Mouse (Mus musculus): ENCODE data around the gene Epx. TPM values are rescaled to one million over a fixed set of nuclear protein-coding genes. Genes with fewer than 3 reads are reported as not detected.
A peak's percentile ranks its signal among the peaks of the same experiment; 100 is the strongest.
"Not testable (repeated sequence)": the region's sequence is repeated elsewhere in the genome, so short reads cannot be mapped to it uniquely, and the experiment has no call there.

Gene Epx
- polyA plus RNA-seq, 1 experiment from 2014 or later = not detected

DNA sequence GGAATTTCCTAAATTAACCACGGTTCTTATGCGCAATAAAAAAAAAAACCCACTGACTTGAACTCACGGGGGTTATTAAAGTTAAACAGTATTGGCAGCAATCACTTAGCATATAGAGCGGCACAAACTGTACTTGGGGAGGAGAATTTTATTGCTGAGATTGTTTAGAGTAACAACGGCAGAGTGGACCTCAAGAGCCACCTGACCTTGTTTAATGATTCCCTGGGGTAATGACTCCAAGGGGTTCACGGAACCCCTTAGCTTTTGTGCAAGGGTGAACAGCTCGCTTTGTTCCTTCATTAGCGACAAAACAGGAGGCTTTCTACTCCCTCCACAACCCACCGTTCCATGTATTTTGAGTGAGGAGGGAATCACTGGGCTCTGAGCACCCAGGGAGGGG is 4.5 kb upstream of the Epx start:
- Histone ChIP-seq H3K27ac (ENCODE audit: low read length) (no peak overlapping the region), H3K36me3 (ENCODE audit: control insufficient read depth, insufficient read depth) (no peaks in the 10 kb centered on the region), H3K4me1 (replicated peaks; ENCODE audit: control insufficient read depth, insufficient read depth, low read length) (no peaks in the 10 kb centered on the region), H3K9ac (replicated peaks; ENCODE audit: low read depth, low read length) (no peak overlapping the region), H3K4me2 (ENCODE audit: low read length) (no peak overlapping the region), H3K4me3 (replicated peaks; ENCODE audit: low read length) (no peak overlapping the region), H3K27me3 (replicated peaks; ENCODE audit: control insufficient read depth, insufficient read depth, low read length) (no peaks in the 10 kb centered on the region), H3K9me3 (ENCODE audit: control insufficient read depth, low read length) (no peaks in the 10 kb centered on the region)
- ATAC-seq = no peak
- WGBS = 50% methylated on average over 9 of the region's 9 CpGs

DNA sequence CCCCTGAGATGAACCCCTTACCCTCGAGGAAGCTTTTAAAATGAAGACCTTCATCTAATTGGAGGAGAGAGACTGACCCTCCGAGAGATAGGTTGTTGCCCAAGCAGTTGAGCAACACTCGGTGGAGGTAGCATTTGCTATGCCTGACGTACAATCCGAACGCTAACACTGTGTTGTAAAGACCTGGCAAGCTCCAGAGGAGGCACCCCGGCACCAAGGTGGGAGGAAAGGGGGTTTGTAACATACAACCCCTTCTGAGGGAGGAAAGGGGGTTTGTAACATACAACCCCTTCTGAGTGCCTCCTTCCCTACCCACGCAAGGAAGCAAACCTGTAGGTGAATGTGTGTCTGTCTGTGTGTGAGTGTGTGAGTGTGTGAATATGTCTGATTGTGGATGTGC is 3.6 kb downstream of the Epx start:
- H3K27me3 ChIP-seq (replicated peaks; ENCODE audit: control insufficient read depth, insufficient read depth, low read length) = no peaks in the 10 kb centered on the region
- 27% methylated on average over 8 of the region's 8 CpGs for WGBS

DNA sequence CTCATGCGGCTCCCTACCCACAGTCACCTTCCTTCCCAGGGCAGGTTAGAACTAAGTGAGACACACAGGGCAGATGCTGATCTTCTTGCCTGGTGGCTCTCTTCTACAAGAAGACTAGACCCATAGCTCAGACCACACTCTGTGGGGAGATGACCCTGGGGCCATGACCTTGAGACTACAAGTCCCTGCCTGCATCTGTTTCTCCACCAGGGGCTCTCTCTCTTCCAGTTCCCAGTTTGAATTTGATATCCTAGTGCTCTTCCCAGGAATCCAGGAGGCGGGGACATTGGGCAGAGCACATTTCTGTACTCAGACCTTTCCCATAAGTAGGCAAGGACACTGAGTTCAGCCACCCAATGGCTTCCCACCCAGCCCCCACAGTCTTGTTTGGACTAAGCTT is 5.2 kb downstream of the Epx start:
- no peak overlapping the region for H3K27ac ChIP-seq (ENCODE audit: low read length)
- H3K9ac ChIP-seq (replicated peaks; ENCODE audit: low read depth, low read length) = no peak overlapping the region
- H3K36me3 ChIP-seq (ENCODE audit: control insufficient read depth, insufficient read depth) = no peaks in the 10 kb centered on the region
- whole genome bisulfite sequencing = 81% methylated on average over 2 of the region's 2 CpGs
- no peak overlapping the region for H3K4me3 ChIP-seq (replicated peaks; ENCODE audit: low read length)
- no peak for ATAC-seq
- H3K9me3 ChIP-seq (ENCODE audit: control insufficient read depth, low read length) = no peaks in the 10 kb centered on the region
- no peak overlapping the region for H3K4me2 ChIP-seq (ENCODE audit: low read length)
- H3K4me1 ChIP-seq (replicated peaks; ENCODE audit: control insufficient read depth, insufficient read depth, low read length) = no peaks in the 10 kb centered on the region
- no peaks in the 10 kb centered on the region for H3K27me3 ChIP-seq (replicated peaks; ENCODE audit: control insufficient read depth, insufficient read depth, low read length)

More for the DNA sequence above, 3.6 kb downstream of the Epx start:
- H3K9ac ChIP-seq (replicated peaks; ENCODE audit: low read depth, low read length) = no peak overlapping the region
- no peak overlapping the region for H3K27ac ChIP-seq (ENCODE audit: low read length)
- H3K4me2 ChIP-seq (ENCODE audit: low read length) = no peak overlapping the region
- ATAC-seq = no peak
- no peaks in the 10 kb centered on the region for H3K36me3 ChIP-seq (ENCODE audit: control insufficient read depth, insufficient read depth)
- H3K9me3 ChIP-seq (ENCODE audit: control insufficient read depth, low read length) = no peaks in the 10 kb centered on the region
- H3K4me3 ChIP-seq (replicated peaks; ENCODE audit: low read length) = no peak overlapping the region
- no peaks in the 10 kb centered on the region for H3K4me1 ChIP-seq (replicated peaks; ENCODE audit: control insufficient read depth, insufficient read depth, low read length)

DNA sequence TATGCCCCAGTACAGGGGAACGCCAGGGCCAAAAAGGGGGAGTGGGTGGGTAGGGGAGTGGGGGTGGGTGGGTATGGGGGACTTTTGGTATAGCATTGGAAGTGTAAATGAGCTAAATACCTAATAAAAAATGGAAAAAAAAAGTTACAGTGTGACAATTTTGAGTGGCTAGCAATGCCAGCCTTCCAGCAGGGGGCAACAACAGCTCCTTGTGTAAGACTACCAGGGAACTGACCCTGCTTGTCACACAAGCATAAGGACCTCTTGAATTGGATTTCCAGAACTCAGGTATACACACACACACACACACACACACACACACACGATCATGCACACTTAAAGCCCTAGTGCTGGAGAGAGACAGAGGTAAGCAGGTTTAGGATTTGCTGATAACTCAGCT is 8.4 kb downstream of the Epx start:
- 95% methylated on average over 1 of the region's 2 CpGs for WGBS

DNA sequence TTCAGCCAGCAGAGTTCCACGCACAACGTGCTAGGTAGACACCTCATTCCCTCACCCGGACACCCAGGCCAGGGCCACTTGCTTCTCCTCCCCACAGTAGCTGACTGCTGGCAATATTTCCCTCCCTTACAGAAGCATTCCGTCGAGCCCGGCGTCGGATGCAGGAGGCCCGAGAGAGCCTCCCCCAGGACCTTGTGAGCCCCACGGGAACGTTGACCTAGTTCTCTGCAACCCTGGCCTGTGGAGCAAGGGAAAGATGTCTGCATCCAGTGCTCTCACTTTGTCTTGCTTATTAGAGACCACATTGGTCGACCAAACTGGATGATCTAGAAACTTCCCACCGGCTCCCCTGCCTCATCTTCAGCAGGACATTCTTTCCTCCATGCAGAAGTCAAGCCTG is 12.5 kb downstream of the Epx start:
- H3K4me3 ChIP-seq (replicated peaks; ENCODE audit: low read length) = no peak overlapping the region
- H3K9me3 ChIP-seq (ENCODE audit: control insufficient read depth, low read length) = no peaks in the 10 kb centered on the region
- H3K4me2 ChIP-seq (ENCODE audit: low read length) = no peak overlapping the region
- no peak overlapping the region for H3K9ac ChIP-seq (replicated peaks; ENCODE audit: low read depth, low read length)
- no peaks in the 10 kb centered on the region for H3K4me1 ChIP-seq (replicated peaks; ENCODE audit: control insufficient read depth, insufficient read depth, low read length)
- no peaks in the 10 kb centered on the region for H3K27me3 ChIP-seq (replicated peaks; ENCODE audit: control insufficient read depth, insufficient read depth, low read length)
- H3K27ac ChIP-seq (ENCODE audit: low read length) = no peak overlapping the region
- WGBS = 93% methylated on average over 13 of the region's 13 CpGs
- H3K36me3 ChIP-seq (ENCODE audit: control insufficient read depth, insufficient read depth) = no peaks in the 10 kb centered on the region
- ATAC-seq = no peak

More for the DNA sequence above, 8.4 kb downstream of the Epx start:
- H3K36me3 ChIP-seq (ENCODE audit: control insufficient read depth, insufficient read depth); H3K9me3 ChIP-seq (ENCODE audit: control insufficient read depth, low read length); H3K4me3 ChIP-seq (replicated peaks; ENCODE audit: low read length); H3K4me1 ChIP-seq (replicated peaks; ENCODE audit: control insufficient read depth, insufficient read depth, low read length); H3K27ac ChIP-seq (ENCODE audit: low read length); H3K9ac ChIP-seq (replicated peaks; ENCODE audit: low read depth, low read length); H3K4me2 ChIP-seq (ENCODE audit: low read length); H3K27me3 ChIP-seq (replicated peaks; ENCODE audit: control insufficient read depth, insufficient read depth, low read length); ATAC-seq: not testable (repeated sequence)

DNA sequence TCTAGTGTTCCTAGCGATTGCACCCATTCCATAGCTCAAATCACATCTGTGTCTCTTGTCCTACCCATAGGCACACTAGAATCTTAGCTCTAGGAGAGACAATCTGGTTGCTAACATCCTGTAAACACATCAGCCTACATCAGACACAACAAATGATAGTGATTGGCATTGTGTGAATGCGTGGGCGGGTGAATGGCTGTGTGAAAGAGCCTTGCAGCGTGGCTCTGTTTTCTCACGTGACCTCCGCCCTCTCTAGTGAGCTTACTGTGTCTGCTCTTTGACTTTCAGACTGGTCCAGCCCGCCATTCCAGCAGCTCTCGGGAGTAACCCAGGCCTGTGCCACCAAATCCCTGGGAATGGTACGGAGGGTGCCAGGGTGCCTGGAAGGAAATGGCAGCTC is 14.9 kb downstream of the Epx start:
- WGBS = 82% methylated on average over 9 of the region's 9 CpGs
- H3K27ac ChIP-seq (ENCODE audit: low read length) = no peak overlapping the region
- no peak overlapping the region for H3K4me2 ChIP-seq (ENCODE audit: low read length)
- ATAC-seq = no peak
- H3K27me3 ChIP-seq (replicated peaks; ENCODE audit: control insufficient read depth, insufficient read depth, low read length) = no peaks in the 10 kb centered on the region
- no peaks in the 10 kb centered on the region for H3K36me3 ChIP-seq (ENCODE audit: control insufficient read depth, insufficient read depth)
- H3K9ac ChIP-seq (replicated peaks; ENCODE audit: low read depth, low read length) = no peak overlapping the region
- H3K9me3 ChIP-seq (ENCODE audit: control insufficient read depth, low read length) = no peaks in the 10 kb centered on the region
- no peaks in the 10 kb centered on the region for H3K4me1 ChIP-seq (replicated peaks; ENCODE audit: control insufficient read depth, insufficient read depth, low read length)
- H3K4me3 ChIP-seq (replicated peaks; ENCODE audit: low read length) = no peak overlapping the region

DNA sequence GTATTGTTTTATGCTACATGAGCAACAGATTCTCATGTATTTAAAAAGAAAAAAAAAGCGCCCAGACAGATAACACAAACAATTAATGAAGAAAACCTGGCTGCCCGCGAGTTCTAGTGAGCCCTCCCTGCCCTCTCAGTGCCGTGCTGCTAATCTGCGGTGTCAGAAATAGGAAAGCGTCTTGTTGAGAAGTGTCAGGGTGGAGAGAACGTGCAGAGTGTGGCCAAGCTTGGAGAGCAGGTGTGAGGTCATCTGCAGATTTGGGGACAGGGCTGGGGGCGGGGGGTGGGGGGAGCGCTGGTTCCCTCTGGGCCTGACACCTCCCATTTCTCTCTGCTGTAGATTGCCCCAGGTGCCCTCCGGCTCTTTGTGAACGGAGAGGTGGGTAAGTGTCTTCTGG is 16.1 kb downstream of the Epx start:
- Histone ChIP-seq H3K9me3 (ENCODE audit: control insufficient read depth, low read length) (no peaks in the 10 kb centered on the region), H3K9ac (replicated peaks; ENCODE audit: low read depth, low read length) (no peak overlapping the region), H3K27ac (ENCODE audit: low read length) (no peak overlapping the region), H3K4me1 (replicated peaks; ENCODE audit: control insufficient read depth, insufficient read depth, low read length) (no peaks in the 10 kb centered on the region), H3K4me3 (replicated peaks; ENCODE audit: low read length) (no peak overlapping the region), H3K36me3 (ENCODE audit: control insufficient read depth, insufficient read depth) (no peaks in the 10 kb centered on the region), H3K4me2 (ENCODE audit: low read length) (no peak overlapping the region), H3K27me3 (replicated peaks; ENCODE audit: control insufficient read depth, insufficient read depth, low read length) (no peaks in the 10 kb centered on the region)
- no peak for ATAC-seq
- WGBS = 89% methylated on average over 11 of the region's 11 CpGs

DNA sequence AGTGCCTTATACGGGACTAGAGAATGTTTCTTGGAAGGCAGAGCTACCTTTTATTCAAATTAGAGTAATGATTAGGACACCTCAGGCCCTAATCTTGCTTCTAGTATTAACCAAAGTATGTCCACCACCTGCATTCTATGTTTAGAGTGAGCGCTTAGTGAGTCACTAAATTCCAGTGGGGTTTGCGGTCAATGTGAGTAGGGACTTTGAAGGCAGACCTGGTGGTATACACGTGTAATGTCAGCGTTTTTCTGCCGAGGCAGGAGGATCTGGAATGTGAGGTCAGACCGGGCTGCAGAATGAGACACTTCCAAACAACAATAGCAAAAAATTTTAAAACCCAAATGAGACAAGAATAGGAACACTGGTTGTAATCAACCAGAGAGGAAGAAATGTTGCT is 20.8 kb downstream of the Epx start:
- Histone ChIP-seq H3K9ac (replicated peaks; ENCODE audit: low read depth, low read length) (no peak overlapping the region), H3K4me1 (replicated peaks; ENCODE audit: control insufficient read depth, insufficient read depth, low read length) (peaks cover 11% of the 10 kb centered on the region), H3K4me2 (ENCODE audit: low read length) (no peak overlapping the region), H3K9me3 (ENCODE audit: control insufficient read depth, low read length) (no peaks in the 10 kb centered on the region), H3K36me3 (ENCODE audit: control insufficient read depth, insufficient read depth) (no peaks in the 10 kb centered on the region), H3K27ac (ENCODE audit: low read length) (no peak overlapping the region), H3K27me3 (replicated peaks; ENCODE audit: control insufficient read depth, insufficient read depth, low read length) (no peaks in the 10 kb centered on the region), H3K4me3 (replicated peaks; ENCODE audit: low read length) (no peak overlapping the region)
- no peak for ATAC-seq
- 87% methylated on average over 7 of the region's 7 CpGs for WGBS

DNA sequence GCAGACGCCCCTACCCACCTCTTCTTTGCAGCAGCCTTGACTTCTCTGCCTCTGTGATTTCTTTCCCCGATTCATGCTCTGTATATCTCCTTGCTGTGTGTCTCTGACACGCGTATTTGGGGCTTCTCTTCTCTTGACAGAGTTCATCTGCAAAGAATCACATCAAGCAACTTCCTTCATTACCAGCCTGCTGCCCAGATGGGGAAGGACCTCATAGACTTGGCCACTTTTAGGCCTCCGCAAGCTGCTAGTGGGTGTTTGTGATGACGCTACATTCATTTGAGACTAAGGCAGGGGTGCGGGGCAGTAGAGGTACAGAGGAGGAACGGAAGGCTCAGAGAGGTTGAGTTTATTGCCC is 21.8 kb downstream of the Epx start:
- peak; percentile 57 for ATAC-seq
- Histone ChIP-seq H3K9ac (replicated peaks; ENCODE audit: low read depth, low read length) (peak overlapping the region; percentile 58), H3K9me3 (ENCODE audit: control insufficient read depth, low read length) (no peaks in the 10 kb centered on the region), H3K27me3 (replicated peaks; ENCODE audit: control insufficient read depth, insufficient read depth, low read length) (no peaks in the 10 kb centered on the region), H3K27ac (ENCODE audit: low read length) (peak overlapping the region; percentile 66), H3K4me2 (ENCODE audit: low read length) (peak overlapping the region; percentile 62), H3K4me3 (replicated peaks; ENCODE audit: low read length) (peak overlapping the region; percentile 53), H3K4me1 (replicated peaks; ENCODE audit: control insufficient read depth, insufficient read depth, low read length) (peaks cover 11% of the 10 kb centered on the region), H3K36me3 (ENCODE audit: control insufficient read depth, insufficient read depth) (no peaks in the 10 kb centered on the region)
- WGBS = 33% methylated on average over 8 of the region's 8 CpGs
